Mouse (Mus musculus): Measurements from ENCODE around the gene Hmgb4.

Hmgb4 gene

DNA sequence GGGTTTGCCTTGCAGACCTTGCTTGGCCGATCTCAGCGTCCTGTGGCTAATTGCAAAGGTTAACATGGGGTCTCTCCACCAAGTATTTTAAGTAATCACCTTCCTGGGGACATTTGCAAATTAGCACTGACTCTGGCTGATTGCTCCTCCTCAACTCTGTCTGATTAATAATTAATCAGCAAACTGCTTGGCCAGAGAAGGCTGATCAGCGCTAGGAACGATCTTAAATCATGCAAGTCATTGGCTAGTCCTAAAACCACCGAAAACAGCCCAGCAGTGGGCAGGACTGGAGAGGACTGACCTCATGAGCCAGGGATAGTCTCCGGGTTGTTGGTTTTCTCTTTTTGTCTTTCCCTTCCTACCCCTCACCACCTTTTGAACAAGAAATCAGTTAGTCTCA is 36.3 kb downstream of the Hmgb4 start:
- no peak for DNase-seq (ENCODE audit: low spot score)

DNA sequence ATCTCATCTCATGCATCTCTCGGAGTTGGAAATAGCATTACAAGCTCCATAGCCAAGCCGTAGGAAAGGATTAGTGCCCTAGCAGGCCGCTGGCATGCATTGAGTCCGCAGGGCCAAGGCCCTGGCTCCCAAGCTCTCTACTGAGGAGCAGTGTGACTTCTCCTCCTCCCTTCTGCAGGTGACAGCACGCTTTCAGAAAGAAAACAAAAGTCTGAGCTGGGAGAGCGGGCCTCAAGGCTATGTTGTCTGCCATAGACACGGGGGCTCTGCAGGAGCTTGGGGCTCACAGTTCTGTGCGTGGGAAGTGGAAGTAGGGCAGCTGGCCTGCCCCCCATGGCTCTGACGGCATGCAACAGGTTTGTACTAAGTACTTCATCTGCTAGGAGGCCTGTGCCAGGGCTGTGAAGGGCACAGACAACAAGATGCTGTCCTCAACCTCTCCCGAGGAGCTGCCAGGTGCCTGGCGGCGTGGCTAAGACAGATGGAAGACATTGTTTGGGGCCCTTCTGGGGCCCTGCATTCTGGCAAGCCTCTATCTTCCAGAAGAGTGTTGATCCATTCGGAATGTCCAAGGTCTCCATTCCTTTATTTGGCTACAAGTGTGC is 42.7 kb downstream of the Hmgb4 start:
- DNase-seq (ENCODE audit: low spot score): no peak

Data from ovary, postnatal 36 days (tissue).